Mouse (Mus musculus): ENCODE measurements around the gene Grin2a. TPM values are rescaled to one million over a fixed set of nuclear protein-coding genes. Genes with fewer than 3 reads are reported as not detected.

The Grin2a gene
- 100 to 1,000 TPM; 190 to 216 TPM for total RNA-seq (2021)
- long read RNA-seq, experiment 1, partial matches to known transcripts: 0 of 14 reads
- long read RNA-seq, experiment 1, other reads (novel, unspliced or antisense): 14 of 14 reads
- long read RNA-seq, experiment 2, partial matches to known transcripts: 1 of 14 reads
- long read RNA-seq, experiment 2, other reads (novel, unspliced or antisense): 13 of 14 reads

GRCm38 (mm10) chr16:9994951-9995813 lies at the start of gene Grin2a:
Gene Grin2a (minus strand): TSS chr16:9995560.
- peak; percentile 64 to 83 for DNase-seq (ENCODE audit: low spot score in 2 of 2)

DNA sequence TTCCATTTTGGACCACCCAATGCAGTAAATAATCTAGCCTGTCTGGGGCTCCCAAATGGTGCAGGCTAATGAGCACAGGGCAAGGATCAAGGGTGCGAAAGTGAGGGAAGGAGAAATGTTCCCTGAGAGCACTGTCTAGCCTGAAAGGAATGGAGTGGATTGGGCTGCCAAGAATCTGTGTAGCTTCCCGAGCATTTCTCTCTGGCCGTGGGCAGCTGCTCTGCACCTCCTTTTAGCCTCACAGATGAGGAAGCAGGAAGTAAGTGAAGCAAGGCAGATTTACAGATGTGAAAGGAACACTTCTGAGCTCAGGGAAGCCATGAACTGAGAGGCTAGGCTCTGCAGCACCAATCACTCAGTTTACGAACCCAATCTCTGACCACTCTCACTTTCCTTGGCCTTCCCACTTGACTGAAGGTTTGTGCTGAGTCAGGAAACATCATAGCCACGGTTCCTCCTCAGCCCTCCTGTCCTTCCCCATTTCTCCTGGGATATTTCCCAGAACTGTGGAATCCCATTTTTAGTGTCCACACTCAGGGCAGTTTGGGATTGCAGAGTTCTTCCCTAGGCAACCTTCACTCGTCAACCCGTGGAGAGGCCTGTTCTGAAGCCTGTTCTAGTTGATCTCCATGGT lies 40.3 kb upstream of the Grin2a start:
- DNase-seq (ENCODE audit: low spot score in 2 of 2): peak; percentile 19 to 35

DNA sequence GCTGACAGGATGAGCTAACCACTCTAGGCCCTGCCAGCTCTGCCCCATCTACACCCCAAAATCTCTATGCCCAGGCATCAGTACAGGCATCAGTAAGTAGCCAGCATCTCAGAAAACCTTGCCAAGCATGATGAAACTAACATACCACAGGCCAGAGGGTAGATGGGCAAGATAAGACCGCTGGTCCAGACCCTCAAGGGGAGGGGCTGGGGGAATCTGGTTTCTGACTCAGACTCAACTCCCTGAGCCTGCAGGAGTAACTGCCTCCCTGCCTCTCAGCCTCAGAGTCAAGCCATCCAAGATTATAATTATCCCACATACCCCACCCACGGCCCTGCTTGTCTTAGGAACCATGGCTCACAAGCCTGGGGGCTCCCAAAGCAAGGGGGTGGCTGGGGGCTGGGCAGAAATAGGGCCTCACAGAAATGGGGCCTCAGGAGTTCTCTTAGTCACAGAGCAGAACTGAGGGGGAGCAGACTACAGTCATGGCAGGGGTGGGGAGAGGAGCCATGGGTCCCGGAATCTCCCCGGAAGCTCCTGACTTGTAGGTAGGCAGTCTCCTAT lies 38.1 kb upstream of the Grin2a start:
- peak; percentile 69 to 80 for DNase-seq (ENCODE audit: low spot score in 2 of 2)

DNA sequence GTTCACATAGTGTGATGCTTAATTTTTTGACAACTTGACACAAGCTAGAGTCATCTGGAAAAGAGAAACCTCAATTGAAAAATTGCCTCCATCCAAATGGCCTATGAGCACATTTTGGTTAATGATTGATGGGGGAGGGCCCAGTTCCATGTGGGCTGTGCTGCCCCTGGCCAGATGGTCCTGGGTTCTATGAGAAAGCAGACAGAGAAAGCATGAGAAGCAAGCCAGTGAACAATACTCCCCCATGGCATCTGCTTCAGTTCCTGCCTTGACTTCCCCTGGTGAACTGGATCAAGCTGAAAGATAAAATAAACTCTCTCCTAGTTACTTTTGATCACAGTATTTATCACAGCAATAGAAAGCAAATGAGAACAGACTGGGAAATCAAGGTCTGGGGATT lies 36.5 kb upstream of the Grin2a start:
- no peak for DNase-seq (ENCODE audit: low spot score in 2 of 2)

DNA sequence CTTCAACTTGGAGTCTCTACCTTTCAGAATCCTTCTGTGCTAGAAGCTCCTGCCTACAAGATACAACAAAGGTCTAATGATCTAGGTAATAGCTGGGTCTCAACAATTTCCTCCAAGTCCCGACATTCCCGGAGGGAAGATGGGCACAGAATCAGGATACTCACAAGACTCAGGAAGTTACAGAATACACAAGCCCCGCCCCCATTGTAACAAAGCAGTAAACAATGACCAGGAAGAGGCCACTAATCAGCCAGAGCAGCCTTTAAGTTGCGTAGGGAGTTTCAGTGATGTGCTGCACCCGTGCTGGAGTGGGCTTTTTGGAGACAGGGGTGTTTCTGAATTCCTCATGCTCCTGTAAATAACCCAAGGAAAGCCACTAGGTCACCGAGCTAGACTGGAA lies 31.4 kb upstream of the Grin2a start:
- no peak for DNase-seq (ENCODE audit: low spot score in 2 of 2)

DNA sequence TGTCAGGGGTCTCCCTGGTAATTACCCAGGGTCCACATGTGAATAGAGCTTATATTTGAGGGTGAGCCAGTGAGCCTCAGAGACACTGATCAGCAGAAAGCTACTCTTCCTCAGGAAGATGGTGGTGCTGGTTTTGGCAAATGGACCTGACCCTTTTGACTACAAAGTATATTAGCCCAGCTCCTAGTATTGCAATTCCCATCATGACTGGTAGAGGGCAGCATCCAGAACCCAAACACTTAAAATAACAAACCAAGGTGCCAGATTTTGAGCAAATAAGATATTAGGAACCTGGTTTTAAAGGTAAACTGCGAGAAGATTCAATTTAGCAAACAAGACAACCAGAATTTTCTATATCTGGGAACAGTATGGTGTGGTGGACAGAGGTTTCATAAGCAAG lies 14.4 kb upstream of the Grin2a start:
- DNase-seq (ENCODE audit: low spot score in 2 of 2): no peak

DNA sequence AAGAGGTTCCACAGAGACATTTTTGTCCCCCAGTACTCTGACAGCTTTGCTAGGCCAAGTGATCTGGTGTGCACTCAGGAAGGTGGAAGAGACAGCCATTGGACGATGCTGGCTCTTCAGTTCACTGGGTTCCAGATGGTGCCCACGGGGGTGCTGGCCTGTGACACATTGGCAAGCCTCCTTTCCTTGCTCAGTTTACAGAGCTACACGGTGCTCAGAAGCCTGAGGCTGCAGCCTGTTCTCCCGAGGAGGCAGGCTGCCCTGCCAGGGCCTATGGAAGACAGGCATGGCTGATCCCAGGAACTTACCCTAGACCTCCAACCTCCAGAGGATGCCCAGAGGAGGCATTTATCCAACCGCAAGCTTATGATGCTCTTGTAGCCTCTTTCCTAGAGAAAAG lies 10.2 kb upstream of the Grin2a start:
- no peak for DNase-seq (ENCODE audit: low spot score in 2 of 2)

- DNase-seq (ENCODE audit: low spot score in 2 of 2): no peak
These were observed 8.7 kb upstream of the Grin2a start for GRCm38 (mm10) chr16:10004096-10004495.

- no peak for DNase-seq (ENCODE audit: low spot score in 2 of 2)
These were observed 7.6 kb upstream of the Grin2a start for GRCm38 (mm10) chr16:10003001-10003400.

GRCm38 (mm10) chr16:10001601-10002000 lies 6.2 kb upstream of the Grin2a start:
- DNase-seq (ENCODE audit: low spot score in 2 of 2): no peak

DNA sequence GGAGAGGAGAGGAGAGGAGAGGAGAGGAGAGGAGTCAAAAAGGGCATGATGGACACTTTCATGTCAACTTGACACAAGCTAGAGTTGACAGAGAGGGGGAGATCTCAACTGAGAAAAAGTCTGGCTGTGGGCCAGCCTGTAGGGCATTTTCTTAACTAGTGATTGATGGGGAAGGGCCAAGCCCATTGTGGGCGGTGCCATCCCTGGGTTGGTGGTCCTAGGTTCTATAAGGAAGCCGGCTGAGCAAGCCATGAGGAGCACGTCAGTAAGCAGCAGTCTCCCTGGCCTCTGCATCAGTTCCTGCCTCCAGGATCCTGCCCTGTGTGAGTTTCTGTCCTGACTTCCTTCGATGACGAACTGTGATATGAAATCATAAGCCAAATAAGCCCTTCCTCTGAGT lies 4.6 kb upstream of the Grin2a start:
- no peak for DNase-seq (ENCODE audit: low spot score in 2 of 2)

GRCm38 (mm10) chr16:9997931-9998330 lies 2.6 kb upstream of the Grin2a start:
- no peak for DNase-seq (ENCODE audit: low spot score in 2 of 2)

DNA sequence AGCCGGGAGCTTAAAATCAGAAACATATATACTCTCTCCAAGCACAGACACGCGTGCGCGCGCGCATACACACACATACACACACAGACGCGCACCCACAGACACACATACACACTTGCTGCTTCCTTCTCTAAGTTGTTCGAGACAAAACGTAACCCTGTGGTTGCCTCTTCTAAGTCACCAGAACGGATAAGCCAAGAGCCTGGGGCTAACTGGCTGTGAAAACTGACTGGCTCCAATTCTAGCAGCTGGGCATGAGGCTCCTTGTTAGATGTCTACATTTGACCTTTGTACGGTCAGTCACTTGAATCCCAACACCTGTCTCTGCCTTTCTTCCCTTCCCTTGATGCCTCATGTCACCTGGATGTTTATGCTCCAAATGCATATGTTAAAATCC lies 452 bp upstream of the Grin2a start:
- no peak for DNase-seq (ENCODE audit: low spot score in 2 of 2)

GRCm38 (mm10) chr16:9994041-9994950 lies 1.1 kb downstream of the Grin2a start:
- peak; percentile 54 to 70 for DNase-seq (ENCODE audit: low spot score in 2 of 2)

GRCm38 (mm10) chr16:9993255-9994040 lies 1.9 kb downstream of the Grin2a start:
- DNase-seq (ENCODE audit: low spot score in 2 of 2): peak; percentile 74 to 82

GRCm38 (mm10) chr16:9992773-9993221 lies 2.6 kb downstream of the Grin2a start:
- no peak for DNase-seq (ENCODE audit: low spot score in 2 of 2)

- DNase-seq (ENCODE audit: low spot score in 2 of 2): peak in 1 of 2 experiments; percentile 30
These were observed 3.1 kb downstream of the Grin2a start for GRCm38 (mm10) chr16:9992076-9992772.

DNA sequence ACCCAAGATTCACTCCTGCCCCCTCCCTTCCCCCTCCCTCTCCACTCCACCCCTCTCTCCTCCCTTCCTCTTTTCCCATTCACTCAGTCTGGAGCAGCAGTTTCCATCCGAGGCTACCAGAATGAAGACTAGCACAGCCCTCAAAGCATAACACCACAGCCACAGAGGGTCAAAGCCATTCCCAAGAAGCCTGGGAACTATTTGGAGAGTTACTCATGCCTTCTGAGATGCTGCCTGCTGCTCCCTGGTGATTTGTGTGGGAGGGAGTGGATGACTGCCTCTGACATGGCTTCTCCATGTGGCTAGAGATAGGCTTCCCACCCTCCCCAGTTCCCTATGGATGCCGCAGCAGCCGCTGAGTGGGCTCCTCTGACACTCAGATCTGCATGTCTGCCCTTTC lies 10.3 kb downstream of the Grin2a start:
- DNase-seq (ENCODE audit: low spot score in 2 of 2): peak in 1 of 2 experiments; percentile 38

DNA sequence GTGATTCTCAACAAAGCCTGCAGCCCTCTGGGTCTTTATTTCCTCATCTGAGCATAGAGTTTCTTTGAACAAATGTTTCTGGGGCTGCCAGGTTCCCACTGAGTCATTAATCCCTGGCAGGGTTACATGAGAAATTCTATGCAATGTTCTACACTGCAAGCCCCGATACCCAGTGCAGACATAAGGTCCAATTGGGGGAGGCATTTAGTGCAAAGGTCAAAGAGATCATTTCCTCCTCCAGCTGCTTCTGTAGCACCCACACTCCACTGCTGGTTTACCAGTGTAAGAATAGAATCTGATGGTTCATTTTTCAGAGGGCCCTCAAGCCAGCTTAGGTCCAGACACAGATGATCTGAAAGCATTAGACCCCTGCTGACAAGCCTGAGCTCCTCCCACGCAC lies 14.7 kb downstream of the Grin2a start:
- no peak for DNase-seq (ENCODE audit: low spot score in 2 of 2)
